Mouse (Mus musculus) MEL (cell line): ENCODE measurements at regions not wholly inside any gene's neighbourhood (a gene's known extent, or its start where the extent isn't known, plus 50 kb on each side); places are given as distances from the start of the nearest gene placed in this dataset.

ENCODE experiments used
- DNase-seq: peaks from one replicate; pipeline ENCODE4 v3.0.0; 2011; ENCODE audit warnings: low read depth, low spot score
- H3K27ac ChIP-seq: 2 replicates; pipeline ENCODE4 v1.5.1; 2012; ENCODE audit warnings: low read depth, mild to moderate bottlenecking, control low read depth, low read length, moderate library complexity; ENCODE audit not compliant: control insufficient read depth
- H3K27me3 ChIP-seq, 2 experiments: fragments of 150-350 bp in 1 of 2; sonication (generic) in 1 of 2; 2 replicates each; pipeline ENCODE4 v1.6.1; 2012; ENCODE audit warnings: low read length in 2 of 2, mild to moderate bottlenecking in 2 of 2, improper control_type of control experiment in 1 of 2, moderate library complexity in 1 of 2; ENCODE audit not compliant: insufficient read depth in 2 of 2, control insufficient read depth in 1 of 2
- H3K36me3 ChIP-seq, 2 experiments: 2 replicates each; pipeline ENCODE4 v1.6.1; 2012 to 2014; ENCODE audit warnings: low read length in 2 of 2, improper control_type of control experiment in 1 of 2, inconsistent platforms in 1 of 2, mild to moderate bottlenecking in 1 of 2; ENCODE audit not compliant: insufficient read depth in 2 of 2, control insufficient read depth in 1 of 2
- H3K4me1 ChIP-seq, 2 experiments: fragments of 150-350 bp in 1 of 2; sonication (generic) in 1 of 2; 2 replicates each; pipeline ENCODE4 v1.6.1; 2012; ENCODE audit warnings: low read length in 2 of 2, improper control_type of control experiment in 1 of 2, mild to moderate bottlenecking in 1 of 2; ENCODE audit not compliant: insufficient read depth in 2 of 2, control insufficient read depth in 1 of 2
- H3K4me3 ChIP-seq, 2 experiments: fragments of 150-350 bp in 1 of 2; sonication (generic) in 1 of 2; 2 replicates each; pipeline ENCODE4 v1.5.1; 2012; ENCODE audit warnings: low read depth in 2 of 2, low read length in 2 of 2, mild to moderate bottlenecking in 2 of 2, moderate library complexity in 2 of 2, control low read depth in 1 of 2, improper control_type of control experiment in 1 of 2; ENCODE audit not compliant: control insufficient read depth in 1 of 2, insufficient read depth in 1 of 2
- H3K79me2 ChIP-seq: 2 replicates; pipeline ENCODE4 v1.6.1; 2012; ENCODE audit warnings: mild to moderate bottlenecking, low read length, moderate library complexity; ENCODE audit not compliant: control insufficient read depth, poor library complexity, insufficient read depth
- H3K9ac ChIP-seq: 2 replicates; pipeline ENCODE4 v1.6.1; 2012; ENCODE audit warnings: low read depth, mild to moderate bottlenecking, control low read depth, low read length, moderate library complexity; ENCODE audit not compliant: control insufficient read depth, poor library complexity, severe bottlenecking
- H3K9me3 ChIP-seq: fragments of 150-350 bp; sonication (generic); replicated peaks from 2 replicates; pipeline ENCODE4 v1.6.1; 2012; ENCODE audit warnings: mild to moderate bottlenecking, low read length, improper control_type of control experiment, moderate library complexity; ENCODE audit not compliant: insufficient read depth
- BHLHE40 ChIP-seq: IDR thresholded peaks from 2 replicates; pipeline ENCODE4 v1.6.1; 2012; ENCODE audit warnings: low read depth, mild to moderate bottlenecking, inconsistent platforms, low read length, improper control_type of control experiment, borderline replicate concordance
- CHD1 ChIP-seq: IDR thresholded peaks from 2 replicates; pipeline ENCODE4 v1.6.1; 2012; ENCODE audit warnings: low read depth, mild to moderate bottlenecking, inconsistent platforms, low read length, improper control_type of control experiment
- CHD2 ChIP-seq: IDR thresholded peaks from 2 replicates; pipeline ENCODE4 v1.6.1; 2011; ENCODE audit warnings: low read length, improper control_type of control experiment
- E2F4 ChIP-seq: IDR thresholded peaks from 2 replicates; pipeline ENCODE4 v1.6.1; 2011; ENCODE audit warnings: low read depth, low read length, improper control_type of control experiment, borderline replicate concordance
- ELF1 ChIP-seq: IDR thresholded peaks from 2 replicates; pipeline ENCODE4 v1.6.1; 2014; ENCODE audit warnings: low read depth, mild to moderate bottlenecking, inconsistent platforms, low read length, improper control_type of control experiment, moderate library complexity
- EP300 ChIP-seq, 2 experiments: IDR thresholded peaks; 2 replicates each; pipeline ENCODE4 v1.6.1; 2011; ENCODE audit warnings: improper control_type of control experiment in 2 of 2, low read length in 2 of 2, low read depth in 1 of 2, mild to moderate bottlenecking in 1 of 2
- GABPA ChIP-seq: IDR thresholded peaks from 2 replicates; pipeline ENCODE4 v1.6.1; 2012; ENCODE audit warnings: low read depth, mild to moderate bottlenecking, inconsistent platforms, low read length, improper control_type of control experiment, moderate library complexity
- GATA1 ChIP-seq: IDR thresholded peaks from 2 replicates; pipeline ENCODE4 v1.6.1; 2011; ENCODE audit warnings: low read depth, low read length, improper control_type of control experiment
- HCFC1 ChIP-seq: IDR thresholded peaks from 2 replicates; pipeline ENCODE4 v1.6.1; 2012; ENCODE audit warnings: low read depth, mild to moderate bottlenecking, inconsistent platforms, low read length, improper control_type of control experiment, moderate library complexity
- MAFK ChIP-seq: IDR thresholded peaks from 2 replicates; pipeline ENCODE4 v1.6.1; 2011; ENCODE audit warnings: low read depth, mild to moderate bottlenecking, low read length, improper control_type of control experiment, borderline replicate concordance
- MAX ChIP-seq: IDR thresholded peaks from 2 replicates; pipeline ENCODE4 v1.6.1; 2011; ENCODE audit warnings: low read length, improper control_type of control experiment
- MYC ChIP-seq: IDR thresholded peaks from 2 replicates; pipeline ENCODE4 v1.6.1; 2011; ENCODE audit warnings: low read depth, mild to moderate bottlenecking, low read length, improper control_type of control experiment, moderate library complexity
- NRF1 ChIP-seq: IDR thresholded peaks from 2 replicates; pipeline ENCODE4 v1.6.1; 2014; ENCODE audit warnings: low read depth, mild to moderate bottlenecking, inconsistent platforms, low read length, improper control_type of control experiment, moderate library complexity; ENCODE audit not compliant: poor library complexity, insufficient read depth, severe bottlenecking
- POLR2AphosphoS5 ChIP-seq: IDR thresholded peaks from 2 replicates; pipeline ENCODE4 v1.6.1; 2012; ENCODE audit warnings: low read depth, borderline replicate concordance, mild to moderate bottlenecking, inconsistent platforms, low read length, moderate library complexity, mixed read lengths
- RAD21 ChIP-seq: IDR thresholded peaks from 2 replicates; pipeline ENCODE4 v1.6.1; 2011; ENCODE audit warnings: mild to moderate bottlenecking, low read depth, low read length, improper control_type of control experiment
- SIN3A ChIP-seq: IDR thresholded peaks from 2 replicates; pipeline ENCODE4 v1.6.1; 2012; ENCODE audit warnings: low read length, improper control_type of control experiment, inconsistent platforms
- UBTF ChIP-seq: IDR thresholded peaks from 2 replicates; pipeline ENCODE4 v1.6.1; 2012; ENCODE audit warnings: low read depth, mild to moderate bottlenecking, inconsistent platforms, low read length, improper control_type of control experiment, moderate library complexity, borderline replicate concordance; ENCODE audit not compliant: insufficient read depth
- ZC3H11A ChIP-seq: IDR thresholded peaks from 2 replicates; pipeline ENCODE4 v1.6.1; 2012; ENCODE audit warnings: low read depth, mild to moderate bottlenecking, inconsistent platforms, low read length, improper control_type of control experiment
- ZKSCAN1 ChIP-seq: IDR thresholded peaks from 2 replicates; pipeline ENCODE4 v1.6.1; 2012; ENCODE audit warnings: low read depth, mild to moderate bottlenecking, inconsistent platforms, low read length, improper control_type of control experiment, moderate library complexity
- ZMIZ1 ChIP-seq: IDR thresholded peaks from 2 replicates; pipeline ENCODE4 v1.6.1; 2012; ENCODE audit warnings: low read depth, mild to moderate bottlenecking, inconsistent platforms, low read length, improper control_type of control experiment, moderate library complexity
- ZNF384 ChIP-seq: IDR thresholded peaks from 2 replicates; pipeline ENCODE4 v1.6.1; 2012; ENCODE audit warnings: low read depth, mild to moderate bottlenecking, inconsistent platforms, low read length, improper control_type of control experiment

DNA sequence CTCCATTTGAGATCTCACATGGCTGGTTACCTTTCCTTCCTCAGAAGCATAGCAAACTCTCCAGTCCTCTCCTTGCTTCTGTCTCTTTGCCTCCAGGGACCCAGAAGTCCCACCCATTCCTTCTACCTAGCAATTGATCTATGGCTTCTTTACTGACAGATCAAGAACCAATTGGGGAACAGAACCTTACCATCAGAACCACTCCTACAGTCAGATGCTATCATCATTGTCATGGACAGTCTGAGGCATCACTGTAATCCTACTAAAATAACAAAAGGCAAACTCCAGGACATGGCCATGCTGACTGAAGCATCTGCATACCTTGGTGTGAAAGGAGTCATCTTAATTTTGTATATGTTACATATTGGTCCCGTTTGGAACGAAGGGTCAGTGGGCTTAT, 401.9 kb upstream of the Ubash3b start:
- no peaks in the 10 kb centered on the region for H3K27me3 ChIP-seq
- no peaks in the 10 kb centered on the region for H3K79me2 ChIP-seq
- no peaks in the 10 kb centered on the region for H3K9me3 ChIP-seq
- H3K4me3 ChIP-seq, result no peak overlapping the region
- H3K9ac ChIP-seq, result no peak overlapping the region
- H3K36me3 ChIP-seq, result no peaks in the 10 kb centered on the region
- H3K4me1 ChIP-seq, result no peaks in the 10 kb centered on the region
- TF ChIP-seq ZNF384 (no peak), HCFC1 (no peak), CHD2 (no peak), CHD1 (no peak), MYC (no peak), GABPA (no peak), NRF1 (no peak), ELF1 (no peak), ZKSCAN1 (no peak), ZC3H11A (no peak), GATA1 (no peak), RAD21 (no peak), MAFK (no peak), POLR2AphosphoS5 (no peak)
- no peak overlapping the region for H3K27ac ChIP-seq
- DNase-seq, result no peak

DNA sequence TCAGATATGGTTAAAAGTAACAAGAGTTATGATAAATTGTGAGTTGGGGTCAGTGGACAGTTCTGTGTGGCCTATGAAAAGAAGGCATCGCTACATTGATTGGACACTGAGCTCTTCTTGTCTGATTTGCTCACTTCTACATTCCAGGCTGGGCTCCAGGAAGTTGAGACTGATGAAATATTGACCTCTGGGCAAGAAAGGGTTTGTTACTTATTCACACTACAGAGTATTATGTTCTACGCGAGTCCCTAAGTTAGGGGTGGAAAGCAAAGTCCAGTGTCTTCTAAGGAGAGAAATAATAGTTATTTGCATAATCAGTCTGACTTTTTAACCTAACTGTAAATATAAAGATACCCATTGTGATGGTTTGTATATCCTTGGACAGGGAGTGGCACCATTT, 397.0 kb upstream of the Ubash3b start:
- no peak overlapping the region for H3K4me3 ChIP-seq
- DNase-seq, result no peak
- H3K27ac ChIP-seq, result no peak overlapping the region
- H3K9ac ChIP-seq, result no peak overlapping the region
- H3K79me2 ChIP-seq, result no peaks in the 10 kb centered on the region
- no peaks in the 10 kb centered on the region for H3K4me1 ChIP-seq
- TF ChIP-seq ZMIZ1 (no peak), BHLHE40 (no peak), MAX (no peak), CHD2 (no peak), NRF1 (no peak), HCFC1 (no peak), EP300 (IDR thresholded peaks at IDR 0.05; ENCODE audit: low read depth in 1 of 2, low read length in 2 of 2) (no peak), ZC3H11A (no peak), E2F4 (no peak), SIN3A (no peak), UBTF (no peak), ELF1 (no peak)
- no peaks in the 10 kb centered on the region for H3K9me3 ChIP-seq
- H3K27me3 ChIP-seq, result no peaks in the 10 kb centered on the region
- no peaks in the 10 kb centered on the region for H3K36me3 ChIP-seq
